Mouse (Mus musculus): ENCODE measurements around the gene Crybb1.
A peak's percentile ranks its signal among the peaks of the same experiment; 100 is the strongest.

Gene Crybb1

GRCm38 (mm10) chr5:112266011-112266777 lies 10.6 kb downstream of the Crybb1 start:
- DNase-seq (ENCODE audit: low spot score), result no peak

- DNase-seq (ENCODE audit: low spot score), result no peak
These were observed 15.3 kb downstream of the Crybb1 start for GRCm38 (mm10) chr5:112270764-112271541.

GRCm38 (mm10) chr5:112272934-112273333 lies 17.3 kb downstream of the Crybb1 start:
- DNase-seq (ENCODE audit: low spot score), result no peak

GRCm38 (mm10) chr5:112273746-112274463 lies 18.3 kb downstream of the Crybb1 start:
- no peak for DNase-seq (ENCODE audit: low spot score)

- DNase-seq (ENCODE audit: low spot score), result no peak
These were observed 19.6 kb downstream of the Crybb1 start for GRCm38 (mm10) chr5:112275021-112275804.

- peak; percentile 98 for DNase-seq (ENCODE audit: low spot score)
These were observed 20.8 kb downstream of the Crybb1 start, which contains the start of gene Tpst2 for GRCm38 (mm10) chr5:112276267-112276873. Gene Tpst2 (plus strand): TSS chr5:112276691.

- no peak for DNase-seq (ENCODE audit: low spot score)
These were observed 21.3 kb downstream of the Crybb1 start for GRCm38 (mm10) chr5:112276907-112277348.

GRCm38 (mm10) chr5:112277906-112278470 lies 22.4 kb downstream of the Crybb1 start:
- DNase-seq (ENCODE audit: low spot score), result no peak

GRCm38 (mm10) chr5:112279181-112280021 lies 23.8 kb downstream of the Crybb1 start:
- no peak for DNase-seq (ENCODE audit: low spot score)

GRCm38 (mm10) chr5:112280151-112280550 lies 24.5 kb downstream of the Crybb1 start:
- no peak for DNase-seq (ENCODE audit: low spot score)

- DNase-seq (ENCODE audit: low spot score), result no peak
These were observed 25.4 kb downstream of the Crybb1 start for GRCm38 (mm10) chr5:112280863-112281660.

GRCm38 (mm10) chr5:112281676-112282075 lies 26.1 kb downstream of the Crybb1 start:
- no peak for DNase-seq (ENCODE audit: low spot score)

GRCm38 (mm10) chr5:112282123-112282779 lies 26.6 kb downstream of the Crybb1 start:
- no peak for DNase-seq (ENCODE audit: low spot score)

GRCm38 (mm10) chr5:112282780-112283482 lies 27.3 kb downstream of the Crybb1 start:
- no peak for DNase-seq (ENCODE audit: low spot score)

GRCm38 (mm10) chr5:112283543-112284202 lies 28.1 kb downstream of the Crybb1 start:
- no peak for DNase-seq (ENCODE audit: low spot score)

- no peak for DNase-seq (ENCODE audit: low spot score)
These were observed 28.6 kb downstream of the Crybb1 start for GRCm38 (mm10) chr5:112284203-112284582.

GRCm38 (mm10) chr5:112285548-112286085 lies 30.0 kb downstream of the Crybb1 start:
- DNase-seq (ENCODE audit: low spot score), result no peak
